Mouse (Mus musculus) gastrocnemius, postnatal 25 days (tissue): ENCODE results near the gene Psmd8. TPM values are rescaled to one million over a fixed set of nuclear protein-coding genes. Genes with fewer than 3 reads are reported as not detected.
A peak's percentile ranks its signal among the peaks of the same experiment; 100 is the strongest.
"Not testable (repeated sequence)": the region's sequence is repeated elsewhere in the genome, so short reads cannot be mapped to it uniquely, and the experiment has no call there.

Experiments
- DNase-seq: peaks from one replicate; pipeline ENCODE4 v3.0.0; 2022
- long read RNA-seq, 2 experiments: library from polyadenylated mRNA; stranded (forward); transcript quantifications; one replicate each; pipeline ENCODE4 v2.0.0; 2021
- total RNA-seq, 2 experiments: library from RNA; stranded (reverse); gene quantifications; 1 replicate in 1 of 2; 2 replicates in 1 of 2; pipeline ENCODE4 v1.2.3; 2021

Psmd8 gene
- 100 to 1,000 TPM; 156 to 200 TPM for total RNA-seq
- long read RNA-seq, experiment 1, transcript Psmd8-202 (7 exons, 1,391 nt) = major isoform, 329 of 362 reads
- long read RNA-seq, experiment 1, partial matches to known transcripts = 14 of 362 reads
- long read RNA-seq, experiment 1, other reads (novel, unspliced or antisense) = 18 of 362 reads
- long read RNA-seq, experiment 2, transcript Psmd8-202 (7 exons, 1,391 nt) = major isoform, 338 of 390 reads
- long read RNA-seq, experiment 2, partial matches to known transcripts = 13 of 390 reads
- long read RNA-seq, experiment 2, other reads (novel, unspliced or antisense) = 39 of 390 reads

- DNase-seq = peak; percentile 99
Measured at GRCm38 (mm10) chr7:29180077-29180853, at the start of gene Psmd8. Gene Psmd8, minus strand, starts transcription at chr7:29180701.

DNA sequence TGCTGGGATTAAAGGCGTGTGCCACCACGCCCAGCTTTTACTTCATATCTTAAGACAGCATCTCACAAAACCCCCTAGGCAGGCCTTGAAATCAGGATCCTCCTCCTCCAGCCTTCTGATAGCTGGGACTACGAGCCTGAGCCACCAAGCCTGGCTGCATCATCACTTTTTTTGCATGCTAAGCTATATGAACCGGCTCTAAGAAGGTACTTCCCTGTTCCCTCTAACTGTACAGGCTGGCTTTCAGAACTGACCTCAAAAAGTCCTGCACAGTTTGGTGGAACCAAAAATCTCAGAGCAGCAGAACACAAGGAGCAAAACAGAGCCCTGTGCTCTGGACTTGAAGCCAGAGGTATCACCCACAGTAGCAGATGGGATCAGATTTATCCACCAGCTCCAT lies 47.7 kb upstream of the Psmd8 start:
- no peak for DNase-seq

DNA sequence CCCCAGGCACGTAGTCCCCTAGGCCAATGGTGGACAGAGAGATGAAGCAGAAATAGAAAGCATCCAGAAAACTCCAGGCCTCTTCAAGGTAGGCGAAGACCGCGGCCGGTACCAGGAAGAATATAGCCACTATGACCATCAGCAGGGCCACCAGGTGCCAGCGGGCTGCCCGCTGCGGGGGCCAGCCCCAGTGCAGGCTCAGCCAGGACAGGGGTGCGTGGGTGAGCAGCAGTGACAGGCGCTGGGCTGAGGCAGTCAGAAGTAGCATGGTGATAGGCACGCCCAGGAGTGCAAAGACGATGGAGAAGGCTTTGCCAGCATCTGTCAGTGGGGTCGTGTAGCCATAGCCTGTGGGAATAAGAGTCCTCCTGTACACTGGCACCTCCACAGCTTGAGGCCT lies 45.0 kb upstream of the Psmd8 start:
- no peak for DNase-seq

GRCm38 (mm10) chr7:29224756-29225394 lies 44.4 kb upstream of the Psmd8 start:
- no peak for DNase-seq

DNA sequence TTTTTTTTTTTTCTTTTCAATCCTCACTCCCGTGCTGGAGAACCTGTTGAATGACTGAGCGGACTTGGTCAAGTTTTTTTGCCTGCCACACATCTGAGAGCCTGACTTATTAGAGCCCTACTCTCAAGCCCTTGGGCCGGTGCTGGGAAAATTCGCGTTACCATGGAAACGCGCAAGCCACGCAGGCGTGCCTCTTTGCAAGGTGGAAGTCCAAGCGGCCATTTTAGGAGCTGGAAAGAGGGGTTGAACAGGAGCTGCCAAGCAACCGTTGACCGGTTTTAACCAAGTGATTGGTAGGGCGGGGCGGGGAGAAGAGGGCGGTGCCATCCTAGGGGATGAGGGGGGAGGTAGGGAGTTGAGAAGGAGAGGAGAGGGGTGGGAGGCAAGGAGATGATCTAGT lies 34.3 kb upstream of the Psmd8 start:
- no peak for DNase-seq

- DNase-seq = no peak
Measured at GRCm38 (mm10) chr7:29214236-29214635, 33.7 kb upstream of the Psmd8 start.

DNA sequence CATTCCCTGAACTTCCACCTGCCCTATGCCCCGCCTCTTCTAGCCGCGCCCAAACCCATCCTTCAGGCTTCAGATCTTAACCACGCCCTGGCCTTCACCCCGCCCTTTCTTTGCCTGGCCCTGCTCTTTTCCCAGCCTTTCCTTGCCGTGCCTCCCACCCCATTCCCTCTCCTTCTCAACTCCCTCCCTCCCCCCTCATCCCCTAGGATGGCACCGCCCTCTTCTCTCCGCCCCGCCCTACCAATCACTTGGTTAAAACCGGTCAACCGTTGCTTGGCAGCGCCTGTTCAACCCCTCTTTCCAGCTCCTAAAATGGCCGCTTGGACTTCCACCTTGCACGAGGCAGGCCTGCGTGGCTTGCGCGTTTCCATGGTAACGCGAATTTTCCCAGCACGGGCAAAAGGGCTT lies 33.2 kb upstream of the Psmd8 start, which contains the start of gene Catsperg1:
Catsperg1 (minus strand) TSS at position 361 of the 408 bp plus-strand sequence.
- DNase-seq = no peak

DNA sequence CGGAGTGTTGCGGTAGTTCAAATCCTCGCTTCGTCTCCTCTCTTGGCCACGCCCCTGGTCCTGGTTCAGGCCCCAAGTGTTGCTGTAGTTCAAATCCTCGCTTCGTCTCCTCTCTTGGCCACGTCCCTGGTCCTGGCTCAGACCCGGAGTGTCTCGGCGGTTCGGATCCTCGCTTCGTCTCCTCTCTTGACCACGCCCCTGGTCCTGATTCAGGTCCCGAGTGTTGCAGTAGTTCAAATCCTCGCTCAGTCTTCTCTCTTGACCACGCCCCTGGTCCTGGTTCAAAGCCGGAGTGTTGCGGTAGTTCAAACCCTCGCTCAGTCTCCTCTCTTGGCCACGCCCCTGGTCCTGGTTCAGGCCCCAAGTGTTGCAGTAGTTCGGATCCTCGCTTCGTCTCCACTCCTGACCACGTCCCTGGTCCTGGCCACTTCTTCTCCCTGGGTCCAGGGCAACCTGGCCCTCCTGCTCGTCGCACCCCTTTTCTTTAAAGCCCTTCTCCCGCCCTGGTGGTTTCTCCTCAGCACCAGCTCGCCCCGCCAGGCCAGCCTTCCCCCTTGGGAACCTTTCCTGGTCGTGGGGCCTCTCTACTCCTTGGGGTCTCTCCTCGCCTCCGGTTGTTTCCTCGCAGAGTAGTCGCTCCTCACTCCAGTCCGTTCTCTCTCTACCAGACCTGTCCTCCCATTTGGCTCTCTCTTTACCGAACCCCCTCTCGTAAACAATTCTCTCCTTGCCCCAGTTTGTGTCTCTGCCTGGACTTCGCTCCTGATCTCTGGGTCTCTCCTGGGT lies 32.5 kb upstream of the Psmd8 start:
- DNase-seq = not testable (repeated sequence)

DNA sequence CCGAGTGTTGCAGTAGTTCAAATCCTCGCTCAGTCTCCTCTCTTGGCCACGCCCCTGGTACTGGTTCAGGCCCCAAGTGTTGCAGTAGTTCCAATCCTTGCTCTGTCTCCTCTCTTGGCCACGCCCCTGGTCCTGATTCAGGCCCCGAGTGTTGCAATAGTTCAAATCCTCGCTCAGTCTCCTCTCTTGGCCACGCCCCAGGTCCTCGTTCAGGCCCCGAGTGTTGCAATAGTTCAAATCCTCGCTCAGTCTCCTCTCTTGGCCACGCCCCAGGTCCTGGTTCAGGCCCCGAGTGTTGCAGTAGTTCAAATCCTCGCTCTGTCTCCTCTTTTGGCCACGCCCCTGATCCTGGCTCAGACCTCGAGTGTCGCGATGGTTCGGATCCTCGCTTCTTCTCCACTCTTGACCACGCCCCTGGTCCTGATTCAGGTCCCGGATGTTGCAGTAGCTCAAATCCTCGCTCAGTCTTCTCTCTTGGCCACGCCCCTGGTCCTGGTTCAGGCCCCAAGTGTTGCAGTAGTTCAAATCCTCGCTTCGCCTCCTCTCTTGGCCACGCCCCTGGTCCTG lies 31.8 kb upstream of the Psmd8 start:
- DNase-seq = no peak

- DNase-seq = peak; percentile 87
Measured at GRCm38 (mm10) chr7:29211415-29212198, 31.1 kb upstream of the Psmd8 start.

- DNase-seq = not testable (repeated sequence)
Measured at GRCm38 (mm10) chr7:29211013-29211412, 30.5 kb upstream of the Psmd8 start.

DNA sequence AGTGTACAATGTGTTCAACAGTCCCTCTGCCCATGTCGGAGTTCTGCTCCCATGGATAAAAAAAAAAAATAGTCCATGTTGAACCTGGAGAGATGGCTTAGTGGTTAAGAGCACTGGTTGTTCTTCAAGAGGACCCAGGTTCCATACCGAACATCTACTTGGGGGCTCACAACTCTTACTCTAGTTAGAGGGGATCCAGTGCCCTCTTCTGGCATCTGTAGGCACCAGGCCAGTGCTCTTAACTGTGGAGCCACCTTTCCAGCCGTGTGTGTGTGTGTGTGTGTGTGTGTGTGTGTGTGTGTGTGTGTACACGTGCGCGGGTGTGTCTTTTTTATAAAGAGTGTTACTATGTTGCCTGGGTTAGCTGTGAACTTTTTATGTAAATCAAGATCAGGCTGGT lies 22.1 kb upstream of the Psmd8 start:
- no peak for DNase-seq

DNA sequence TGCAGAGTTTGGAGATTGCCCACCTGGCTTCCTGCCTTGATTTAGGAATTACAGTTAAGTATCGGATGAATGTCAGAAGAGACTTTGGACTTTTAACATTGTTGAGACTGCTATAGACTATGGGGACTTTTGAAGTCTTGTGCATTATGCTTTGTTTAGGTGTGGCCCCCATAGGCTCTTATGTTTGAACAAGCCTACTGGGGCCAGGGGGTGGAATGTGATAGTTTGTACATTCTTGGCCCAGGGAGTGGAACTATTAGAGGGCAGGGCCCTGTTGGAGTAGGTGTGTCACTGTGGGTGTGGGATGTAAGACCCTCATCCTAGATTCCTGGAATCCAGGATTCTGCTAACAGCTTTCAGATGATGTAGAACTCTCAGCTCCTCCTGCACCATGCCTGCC lies 13.7 kb upstream of the Psmd8 start:
- DNase-seq = not testable (repeated sequence)

GRCm38 (mm10) chr7:29181323-29181722 lies 822 bp upstream of the Psmd8 start:
- DNase-seq = not testable (repeated sequence)

DNA sequence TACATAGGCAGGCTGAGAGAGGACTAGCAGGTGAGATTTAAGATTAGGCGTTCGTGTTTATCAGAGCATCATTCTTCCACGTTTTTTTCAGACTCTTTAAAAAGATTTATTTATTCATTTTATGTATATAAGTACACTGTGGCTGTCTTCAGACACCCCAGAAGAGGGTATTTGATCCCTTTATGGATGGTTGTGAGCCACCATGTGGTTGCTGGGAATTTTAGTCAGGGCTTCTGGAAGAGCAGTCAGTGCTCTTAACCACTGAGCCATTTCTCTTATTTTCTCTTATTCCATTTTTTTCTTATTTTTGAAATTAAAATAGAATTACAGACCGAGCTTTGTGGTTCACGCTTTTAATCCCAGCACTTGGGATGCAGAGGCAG lies 344 bp upstream of the Psmd8 start:
- no peak for DNase-seq

DNA sequence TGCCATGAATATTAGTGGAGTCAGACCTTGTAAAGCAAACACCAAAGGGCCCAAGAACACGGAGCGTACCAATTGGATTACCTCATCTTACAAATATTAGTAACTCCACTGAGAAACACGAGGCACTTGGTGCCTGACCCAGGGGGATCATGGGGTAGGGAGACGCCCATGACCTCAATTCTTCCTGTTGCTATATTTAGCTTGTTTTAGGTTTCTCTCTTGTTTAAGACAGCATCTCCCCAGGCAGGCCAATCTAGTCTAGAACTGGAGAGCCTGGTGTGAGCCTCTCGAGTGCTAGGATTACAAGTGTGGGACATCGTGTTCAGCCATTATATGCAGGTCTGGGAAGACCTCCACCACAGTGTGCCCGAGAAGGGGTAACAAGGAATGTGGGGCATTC lies 1.2 kb downstream of the Psmd8 start:
- DNase-seq = no peak

DNA sequence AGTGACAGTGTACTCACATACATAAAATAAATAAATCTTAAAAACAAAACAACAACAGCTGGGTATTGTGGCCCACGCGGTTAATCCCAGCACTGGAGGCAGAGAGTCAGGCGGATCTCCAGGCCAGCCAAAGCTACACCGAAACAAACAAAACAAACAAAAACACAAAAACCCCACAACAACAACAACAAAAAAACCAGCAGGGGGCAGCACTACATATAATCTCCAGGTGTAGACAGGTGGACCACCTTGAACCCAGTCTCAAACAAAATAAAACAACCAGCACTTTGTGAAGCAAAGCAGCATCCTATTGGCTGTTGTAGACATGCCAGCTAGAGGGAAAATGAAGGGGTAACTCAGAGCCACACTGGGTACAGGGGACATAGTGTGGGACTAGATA lies 2.4 kb downstream of the Psmd8 start:
- no peak for DNase-seq

- no peak for DNase-seq
Measured at GRCm38 (mm10) chr7:29172390-29173016, 8.0 kb downstream of the Psmd8 start.

DNA sequence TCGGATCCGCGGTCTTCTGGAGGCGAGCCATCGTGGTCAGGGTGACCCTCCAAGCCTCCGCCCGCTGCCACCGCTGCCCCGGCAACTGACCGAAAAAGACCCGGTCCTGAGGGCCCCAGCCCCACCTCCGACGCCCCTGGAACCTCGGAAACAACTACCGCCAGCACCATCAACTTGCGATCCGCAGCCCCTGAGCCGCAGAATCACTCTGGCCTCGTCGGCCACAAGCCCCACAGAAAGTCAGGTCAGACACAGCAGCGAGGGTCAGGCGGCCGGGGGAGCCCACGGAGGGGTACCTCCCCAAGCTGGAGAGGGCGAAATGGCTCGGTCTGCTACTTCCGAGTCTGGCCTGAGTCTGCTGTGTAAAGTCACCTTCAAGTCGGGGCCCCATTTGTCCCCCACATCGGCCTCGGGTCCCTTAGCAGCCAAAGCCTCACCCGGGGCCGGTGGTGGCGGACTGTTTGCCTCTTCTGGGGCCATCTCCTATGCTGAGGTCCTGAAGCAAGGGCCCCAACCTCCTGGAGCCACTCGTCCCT lies 8.9 kb downstream of the Psmd8 start:
- DNase-seq = no peak
